Mouse (Mus musculus) layer of hippocampus, adult 18-20 months (tissue): ENCODE data around the gene Pafah2. TPM values are rescaled to one million over a fixed set of nuclear protein-coding genes. Genes with fewer than 3 reads are reported as not detected.

Experiments
- DNase-seq, 2 experiments: peaks; one replicate each; pipeline ENCODE4 v3.0.0; 2022; ENCODE audit warnings: low spot score in 2 of 2
- long read RNA-seq: library from polyadenylated mRNA; stranded (forward); transcript quantifications from one replicate; pipeline ENCODE4 v2.0.0, GENCODE M21; 2021
- total RNA-seq, 2 experiments: library from RNA; stranded (reverse); gene quantifications; 2 replicates each; pipeline ENCODE4 v1.2.3; 2021

The Pafah2 gene
- total RNA-seq: 1 to 10 TPM; 5.0 to 5.9 TPM
- long read RNA-seq, partial matches to known transcripts: 1 of 11 reads
- long read RNA-seq, other reads (novel, unspliced or antisense): 6 of 11 reads

- peak; percentile 95 to 99 for DNase-seq
These were observed at the start of gene Pafah2 for GRCm38 (mm10) chr4:134395977-134396825. Gene Pafah2, plus strand, starts transcription at chr4:134396320.

- DNase-seq: no peak
These were observed 48.0 kb upstream of the Pafah2 start for GRCm38 (mm10) chr4:134348078-134348477.

- no peak for DNase-seq
These were observed 47.6 kb upstream of the Pafah2 start for GRCm38 (mm10) chr4:134348545-134348944.

GRCm38 (mm10) chr4:134349829-134350228 lies 46.3 kb upstream of the Pafah2 start:
- no peak for DNase-seq

GRCm38 (mm10) chr4:134350641-134351040 lies 45.5 kb upstream of the Pafah2 start:
- DNase-seq: no peak

- DNase-seq: no peak
These were observed 44.5 kb upstream of the Pafah2 start for GRCm38 (mm10) chr4:134351329-134352260.

- DNase-seq: no peak
These were observed 43.8 kb upstream of the Pafah2 start for GRCm38 (mm10) chr4:134352261-134352707.

GRCm38 (mm10) chr4:134352929-134353328 lies 43.2 kb upstream of the Pafah2 start:
- no peak for DNase-seq

- no peak for DNase-seq
These were observed 42.4 kb upstream of the Pafah2 start for GRCm38 (mm10) chr4:134353527-134354409.

GRCm38 (mm10) chr4:134355841-134356452 lies 40.2 kb upstream of the Pafah2 start:
- no peak for DNase-seq

GRCm38 (mm10) chr4:134356591-134357460 lies 39.3 kb upstream of the Pafah2 start:
- peak; percentile 50 to 90 for DNase-seq

- DNase-seq: no peak
These were observed 38.7 kb upstream of the Pafah2 start for GRCm38 (mm10) chr4:134357461-134357771.

- no peak for DNase-seq
These were observed 36.5 kb upstream of the Pafah2 start for GRCm38 (mm10) chr4:134359649-134360048.

GRCm38 (mm10) chr4:134361215-134361614 lies 34.9 kb upstream of the Pafah2 start:
- DNase-seq: no peak

GRCm38 (mm10) chr4:134362124-134362523 lies 34.0 kb upstream of the Pafah2 start:
- no peak for DNase-seq

GRCm38 (mm10) chr4:134362586-134362985 lies 33.5 kb upstream of the Pafah2 start:
- DNase-seq: no peak

GRCm38 (mm10) chr4:134365280-134365679 lies 30.8 kb upstream of the Pafah2 start:
- no peak for DNase-seq

- peak; percentile 70 to 87 for DNase-seq
These were observed 25.4 kb upstream of the Pafah2 start for GRCm38 (mm10) chr4:134370649-134371221.

GRCm38 (mm10) chr4:134371316-134371855 lies 24.7 kb upstream of the Pafah2 start:
- DNase-seq: peak in 1 of 2 experiments; percentile 51
